Mouse (Mus musculus) urinary bladder, postnatal 4 days (tissue): ENCODE data around the gene Spin2d.
"Not testable (repeated sequence)": the region's sequence is repeated elsewhere in the genome, so short reads cannot be mapped to it uniquely, and the experiment has no call there.

Source experiments
- DNase-seq, 2 experiments: peaks; one replicate each; pipeline ENCODE4 v3.0.0; 2021 to 2022; ENCODE audit warnings: low spot score in 2 of 2

The Spin2d gene

DNA sequence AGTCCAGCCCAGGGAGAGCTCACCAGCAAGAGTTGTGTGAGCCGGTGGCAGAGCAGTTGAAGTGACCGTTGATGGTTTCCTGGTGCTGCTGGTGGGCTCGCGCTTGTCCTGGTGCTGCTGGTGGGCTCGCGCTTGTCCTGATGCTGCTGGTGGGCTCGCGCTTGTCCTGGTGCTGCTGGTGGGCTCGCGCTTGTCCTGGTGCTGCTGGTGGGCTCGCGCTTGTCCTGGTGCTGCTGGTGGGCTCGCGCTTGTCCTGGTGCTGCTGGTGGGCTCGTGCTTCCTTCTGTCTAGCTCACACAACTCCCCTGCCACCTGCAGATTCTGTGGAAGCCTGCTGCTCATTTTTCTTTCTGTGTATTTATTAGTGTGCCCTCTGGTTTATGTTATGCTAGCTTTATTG is at the start of gene Spin2d:
TSS of gene Spin2d (minus strand) at position 101 of the 400 bp plus-strand sequence.
- not testable (repeated sequence) for DNase-seq

DNA sequence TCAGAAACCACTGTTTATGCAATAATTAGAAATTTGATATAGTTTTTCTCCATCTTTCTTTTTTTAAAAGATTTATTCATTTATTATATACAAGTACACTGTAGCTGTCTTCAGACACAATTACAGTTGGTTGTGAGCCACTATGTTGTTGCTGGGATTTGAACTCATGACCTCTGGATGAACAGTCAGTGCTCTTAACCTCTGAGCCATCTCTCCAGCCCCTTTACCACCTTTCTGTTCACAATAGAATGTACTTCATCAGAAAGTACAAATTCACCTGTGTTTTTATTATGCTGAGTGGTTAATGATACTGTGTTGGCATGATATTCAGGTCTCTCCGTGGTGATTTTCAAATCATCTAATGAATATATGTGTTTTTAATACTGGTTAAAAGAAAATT is 48.6 kb upstream of the Spin2d start:
- no peak for DNase-seq

DNA sequence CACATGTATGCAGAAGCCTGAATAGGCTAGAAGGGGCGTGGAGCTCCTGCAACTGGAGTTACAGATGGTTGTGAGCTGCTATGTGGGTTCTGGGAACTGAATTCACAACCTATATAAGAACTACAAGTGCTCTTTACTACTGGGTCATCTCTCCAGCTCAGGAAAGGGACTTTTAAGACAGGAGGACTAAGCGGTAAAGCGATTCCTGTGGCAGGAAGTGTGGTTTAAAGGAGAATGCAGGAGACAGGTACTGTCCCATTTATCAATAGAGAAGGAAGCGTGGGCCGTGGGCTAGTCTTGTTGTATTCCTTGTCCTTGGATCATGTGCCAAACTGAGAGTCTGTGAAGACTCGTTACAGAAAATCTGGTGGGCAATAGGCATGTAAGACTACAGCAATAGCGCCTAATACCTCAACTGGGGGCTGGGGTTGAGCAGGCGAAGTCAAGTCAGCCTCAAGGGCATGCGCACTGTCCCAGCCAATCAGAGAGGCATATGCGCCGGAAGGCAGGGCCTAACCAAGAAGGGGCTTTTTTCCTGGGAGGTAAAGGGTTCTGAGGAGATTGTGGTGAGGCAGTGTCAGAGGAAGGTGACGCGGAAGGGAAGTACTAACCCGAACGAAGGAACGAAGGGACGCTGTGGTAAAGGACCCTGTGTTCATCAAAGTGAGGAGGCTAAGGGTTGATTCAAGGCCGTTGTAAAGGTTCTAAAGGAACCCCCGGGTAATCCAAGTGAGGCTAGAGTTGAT is 37.2 kb upstream of the Spin2d start, which contains the start of gene Xlr4b:
TSS of gene Xlr4b (plus strand) at position 515 of the 746 bp plus-strand sequence.
- not testable (repeated sequence) for DNase-seq

DNA sequence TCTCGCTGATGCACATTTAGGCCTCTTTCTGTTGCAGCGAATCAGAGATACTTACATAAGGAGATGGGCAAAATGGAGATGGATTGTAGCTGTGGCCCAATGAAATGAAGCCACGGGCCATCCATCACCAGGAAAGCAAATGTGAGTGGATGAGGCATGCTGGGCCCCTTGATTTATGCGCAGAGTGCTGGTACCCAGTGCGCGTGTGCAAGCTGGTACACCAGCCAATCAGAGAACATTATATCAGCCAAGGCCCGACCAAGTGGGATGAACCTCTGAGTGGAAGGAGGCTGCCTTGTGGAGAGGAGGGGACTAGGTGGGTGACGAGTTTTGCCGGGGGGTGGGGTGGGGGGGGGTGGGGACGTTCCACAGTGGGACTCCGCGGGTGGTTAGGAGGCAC is 15.1 kb upstream of the Spin2d start, which contains the start of gene Xlr3b:
TSS of gene Xlr3b (plus strand) at position 274 of the 400 bp plus-strand sequence.
- peak in 1 of 2 experiments; percentile 16 for DNase-seq

DNA sequence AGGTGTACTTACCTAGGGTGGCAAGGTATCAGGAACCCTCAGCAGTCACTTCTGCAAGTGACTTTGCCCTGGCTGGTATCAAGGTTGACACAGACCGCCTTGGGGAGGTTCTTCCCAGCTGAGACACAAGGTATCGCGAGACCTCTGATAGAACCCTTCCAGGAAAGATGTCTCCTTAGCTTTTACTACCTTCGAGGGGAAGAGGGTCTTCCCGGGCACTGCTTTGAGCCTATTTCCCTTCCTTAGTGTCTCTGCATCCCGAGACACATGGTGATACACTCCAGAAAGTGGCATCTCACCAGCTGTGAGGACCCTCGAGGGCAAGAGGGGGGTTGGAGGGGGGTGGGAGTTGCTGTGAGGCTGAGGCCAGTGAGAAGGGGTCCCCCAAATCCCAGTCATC is 27.4 kb downstream of the Spin2d start, which contains the start of gene DXBay18:
TSS of gene DXBay18 (minus strand) at position 101 of the 400 bp plus-strand sequence.
- DNase-seq: not testable (repeated sequence)

DNA sequence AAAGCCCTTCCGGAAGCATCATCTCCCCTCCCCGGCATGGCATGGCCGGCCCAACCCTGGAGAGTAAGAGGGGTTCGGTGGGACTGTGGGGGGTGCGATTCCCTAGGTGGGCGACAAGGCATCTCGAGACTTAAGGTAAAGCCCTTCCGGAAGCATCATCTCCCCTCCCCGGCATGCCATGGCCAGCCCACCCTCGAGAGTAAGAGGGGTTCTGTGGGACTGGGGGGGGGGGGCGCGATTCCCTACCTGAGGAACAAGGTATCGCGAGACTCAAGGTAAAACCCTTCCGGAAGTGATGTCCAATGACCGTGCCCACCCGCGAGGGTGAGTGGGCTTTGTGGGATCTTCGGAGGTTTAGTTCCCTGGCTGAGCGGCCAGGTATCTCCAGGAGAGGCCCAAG is 28.3 kb downstream of the Spin2d start, which contains the start of gene Xlr5b:
TSS of gene Xlr5b (plus strand) at position 301 of the 400 bp plus-strand sequence.
- not testable (repeated sequence) for DNase-seq

DNA sequence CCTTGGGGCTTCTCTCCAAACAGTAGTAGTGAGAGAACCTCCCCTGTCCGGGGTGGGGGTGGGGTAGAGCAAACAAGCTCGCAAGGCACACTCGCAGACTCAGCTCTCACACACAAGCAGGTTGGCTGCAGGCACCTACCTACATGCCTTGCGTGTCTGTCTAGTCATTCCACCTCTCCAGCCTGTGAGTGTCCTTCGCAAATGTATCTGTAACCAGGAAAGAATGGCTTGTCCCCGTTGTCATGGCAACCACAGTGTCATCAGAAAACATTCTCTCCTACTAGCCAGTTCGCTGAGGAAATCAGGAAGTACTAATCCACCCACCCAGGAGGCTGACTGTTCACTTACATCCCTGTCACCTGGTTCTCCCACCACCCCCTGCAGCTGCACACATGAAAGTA is 33.6 kb downstream of the Spin2d start:
- not testable (repeated sequence) for DNase-seq
